Mouse (Mus musculus): ENCODE results near the gene Pole. TPM values are rescaled to one million over a fixed set of nuclear protein-coding genes. Genes with fewer than 3 reads are reported as not detected.

Gene Pole
- total RNA-seq, 2 experiments from 2014 or later = 2.1 to 2.3 TPM

GRCm38 (mm10) chr5:110357531-110358179 is 71.5 kb downstream of the Pole start:
- Histone ChIP-seq H3K4me3 (no peak overlapping the region), H3K27ac (no peak overlapping the region)
- peak; percentile 76 to 89 for DNase-seq (ENCODE audit: low spot score in 2 of 2)
- TF ChIP-seq CTCF (conservative IDR thresholded peaks at IDR 0.05) = peak; percentile 87

GRCm38 (mm10) chr5:110361465-110361864 is 75.4 kb downstream of the Pole start:
- no peak for DNase-seq (ENCODE audit: low spot score in 2 of 2)
- Histone ChIP-seq H3K27ac (no peak overlapping the region), H3K4me3 (no peak overlapping the region)
- TF ChIP-seq CTCF (conservative IDR thresholded peaks at IDR 0.05) = no peak

- H3K27ac ChIP-seq = peak overlapping the region; percentile 80
- TF ChIP-seq CTCF (conservative IDR thresholded peaks at IDR 0.05) = no peak
- H3K4me3 ChIP-seq = peak overlapping the region; percentile 56
- no peak for DNase-seq (ENCODE audit: low spot score in 2 of 2)
Observed at GRCm38 (mm10) chr5:110362813-110363178, 76.7 kb downstream of the Pole start.

- peak; percentile 66 to 77 for DNase-seq (ENCODE audit: low spot score in 2 of 2)
- H3K27ac ChIP-seq = peak overlapping the region; percentile 80
- H3K4me3 ChIP-seq = peak overlapping the region; percentile 56
- TF ChIP-seq CTCF (conservative IDR thresholded peaks at IDR 0.05) = peak; percentile 75
Observed at GRCm38 (mm10) chr5:110363179-110363821, 77.2 kb downstream of the Pole start.

GRCm38 (mm10) chr5:110363822-110364545 is 77.9 kb downstream of the Pole start:
- Histone ChIP-seq H3K27ac (peak overlapping the region; percentile 80), H3K4me3 (peak overlapping the region; percentile 56)
- TF ChIP-seq CTCF (conservative IDR thresholded peaks at IDR 0.05) = peak; percentile 35
- DNase-seq (ENCODE audit: low spot score in 2 of 2) = no peak

GRCm38 (mm10) chr5:110376802-110377433 is 90.8 kb downstream of the Pole start:
- Histone ChIP-seq H3K4me3 (no peak overlapping the region), H3K27ac (peak overlapping the region; percentile 79; the same call in 1 of the 2 replicates)
- TF ChIP-seq CTCF (conservative IDR thresholded peaks at IDR 0.05) = peak; percentile 86
- DNase-seq (ENCODE audit: low spot score in 2 of 2) = peak; percentile 65 to 85

GRCm38 (mm10) chr5:110378181-110378583 is 92.1 kb downstream of the Pole start:
- peak overlapping the region; percentile 27; the same call in 1 of the 2 replicates for H3K4me3 ChIP-seq
- peak overlapping the region; percentile 79 for H3K27ac ChIP-seq
- no peak for TF ChIP-seq CTCF (conservative IDR thresholded peaks at IDR 0.05)
- peak in 1 of 2 experiments; percentile 40 for DNase-seq (ENCODE audit: low spot score in 2 of 2)

- Histone ChIP-seq H3K4me3 (no peak overlapping the region), H3K27ac (0 out of 2 replicates have a peak overlapping the region, but pooled peaks have one; percentile 0)
- no peak for TF ChIP-seq CTCF (conservative IDR thresholded peaks at IDR 0.05)
- no peak for DNase-seq (ENCODE audit: low spot score in 2 of 2)
Observed at GRCm38 (mm10) chr5:110379086-110379485, 93.0 kb downstream of the Pole start.

GRCm38 (mm10) chr5:110379823-110380222 is 93.7 kb downstream of the Pole start:
- DNase-seq (ENCODE audit: low spot score in 2 of 2) = no peak
- H3K4me3 ChIP-seq = no peak overlapping the region
- TF ChIP-seq CTCF (conservative IDR thresholded peaks at IDR 0.05) = peak; percentile 52

GRCm38 (mm10) chr5:110384491-110384890 is 98.4 kb downstream of the Pole start:
- no peak for DNase-seq (ENCODE audit: low spot score in 2 of 2)
- no peak overlapping the region for H3K4me3 ChIP-seq
- H3K27ac ChIP-seq = peak overlapping the region; percentile 15; the same call in 1 of the 2 replicates
- TF ChIP-seq CTCF (conservative IDR thresholded peaks at IDR 0.05) = no peak

More at GRCm38 (mm10) chr5:110379823-110380222, 93.7 kb downstream of the Pole start:
- no peak overlapping the region for H3K27ac ChIP-seq

GRCm38 (mm10) chr5:110385263-110385662 is 99.2 kb downstream of the Pole start:
- H3K4me3 ChIP-seq = peak overlapping the region; percentile 20; the same call in 1 of the 2 replicates
- TF ChIP-seq CTCF (conservative IDR thresholded peaks at IDR 0.05) = no peak
- DNase-seq (ENCODE audit: low spot score in 2 of 2) = no peak
- peak overlapping the region; percentile 15; the same call in 1 of the 2 replicates for H3K27ac ChIP-seq
